Mouse (Mus musculus): ENCODE data around the gene Nrsn2. TPM values are rescaled to one million over a fixed set of nuclear protein-coding genes. Genes with fewer than 3 reads are reported as not detected.

Nrsn2 gene
- total and polyA plus RNA-seq, 2 experiments from 2014 or later, result 0.12 TPM; not detected in 1

DNA sequence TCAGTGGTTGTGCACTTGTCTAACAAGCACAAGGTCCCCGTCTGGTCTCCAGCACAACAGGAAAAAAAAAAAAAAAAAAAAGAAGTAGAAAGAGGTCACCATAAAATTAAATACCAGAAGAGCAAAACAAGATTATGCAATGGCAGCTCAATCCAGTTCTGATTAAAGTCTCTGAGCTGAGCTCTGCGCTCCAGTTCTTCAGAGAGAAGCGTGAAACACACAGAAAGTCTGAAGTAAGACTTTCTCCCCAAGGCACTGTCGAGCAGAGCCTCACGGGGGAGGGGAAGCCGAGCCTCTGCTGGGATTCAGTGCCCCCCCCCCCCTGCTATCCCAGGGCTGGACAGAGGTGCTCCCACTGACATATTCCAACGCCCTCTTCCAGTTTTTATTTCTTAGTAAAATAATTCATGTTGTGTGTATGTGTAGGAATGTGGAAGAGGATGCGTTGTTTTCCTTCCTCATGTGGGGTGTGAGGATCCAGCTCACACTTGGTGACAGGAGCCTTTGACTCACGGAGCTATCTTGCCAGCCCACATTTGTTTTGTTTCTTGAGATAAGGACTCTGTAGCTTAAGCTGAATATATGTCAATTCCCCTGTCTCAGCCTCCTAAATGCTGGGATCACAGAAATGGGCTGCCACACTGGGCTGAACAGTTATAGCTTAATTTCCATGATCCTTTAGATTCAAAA lies 29.5 kb downstream of the Nrsn2 start:
- WGBS, result 38% methylated on average over 9 of the region's 9 CpGs
- no peak overlapping the region for H3K27ac ChIP-seq (ENCODE audit: low read depth)

DNA sequence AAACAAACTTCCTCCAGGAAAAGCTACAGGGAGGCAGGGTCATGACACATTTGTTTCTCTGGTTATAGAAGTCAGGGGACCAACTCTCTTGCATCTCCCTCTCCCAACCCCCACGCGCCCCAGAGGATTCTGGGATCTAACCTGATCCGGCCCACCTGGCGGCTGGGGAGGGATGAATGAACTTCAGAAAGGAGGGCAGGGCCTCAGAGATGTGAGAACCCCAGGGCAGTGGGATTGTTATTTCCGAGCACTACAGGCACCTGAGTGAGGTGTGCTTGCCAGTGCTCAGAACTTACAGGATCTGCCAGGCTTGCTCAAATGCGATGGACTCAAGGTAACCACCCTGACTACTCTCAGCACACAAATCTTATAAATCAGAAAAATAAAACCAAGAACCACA lies 31.0 kb downstream of the Nrsn2 start:
- 73% methylated on average over 6 of the region's 6 CpGs for WGBS
- H3K4me2 ChIP-seq (ENCODE audit: low read depth, low read length), result no peak overlapping the region
- no peak overlapping the region for H3K4me3 ChIP-seq (ENCODE audit: low read depth, low read length)
- ATAC-seq (ENCODE audit: insufficient read depth, low read depth), result no peak
- H3K4me1 ChIP-seq (ENCODE audit: control insufficient read depth, insufficient read depth), result peaks cover 10% of the 10 kb centered on the region
- no peak for DNase-seq (ENCODE audit: low spot score)
- H3K9me3 ChIP-seq (replicated peaks; ENCODE audit: control insufficient read depth, low read length), result no peaks in the 10 kb centered on the region
- no peaks in the 10 kb centered on the region for H3K27me3 ChIP-seq (ENCODE audit: control insufficient read depth, insufficient read depth, low read length)
- TF ChIP-seq CTCF (IDR thresholded peaks at IDR 0.05; ENCODE audit: low read depth) (no peak), EP300 (IDR thresholded peaks at IDR 0.05; ENCODE audit: low read depth) (no peak)
- no peak overlapping the region for H3K9ac ChIP-seq (replicated peaks; ENCODE audit: low read depth, low read length)
- no peak overlapping the region for H3K27ac ChIP-seq (ENCODE audit: low read depth)
- H3K36me3 ChIP-seq (replicated peaks; ENCODE audit: control insufficient read depth, insufficient read depth, low read length), result no peaks in the 10 kb centered on the region

More for the DNA sequence above, 29.5 kb downstream of the Nrsn2 start:
- Histone ChIP-seq H3K9ac (replicated peaks; ENCODE audit: low read depth, low read length) (no peak overlapping the region), H3K36me3 (replicated peaks; ENCODE audit: control insufficient read depth, insufficient read depth, low read length) (no peaks in the 10 kb centered on the region), H3K4me1 (ENCODE audit: control insufficient read depth, insufficient read depth) (peaks cover 10% of the 10 kb centered on the region), H3K9me3 (replicated peaks; ENCODE audit: control insufficient read depth, low read length) (no peaks in the 10 kb centered on the region), H3K4me2 (ENCODE audit: low read depth, low read length) (no peak overlapping the region), H3K27me3 (ENCODE audit: control insufficient read depth, insufficient read depth, low read length) (no peaks in the 10 kb centered on the region), H3K4me3 (ENCODE audit: low read depth, low read length) (no peak overlapping the region)
- no peak for ATAC-seq (ENCODE audit: insufficient read depth, low read depth)
- no peak for DNase-seq (ENCODE audit: low spot score)
- no peak for TF ChIP-seq EP300 (IDR thresholded peaks at IDR 0.05; ENCODE audit: low read depth)
- no peak for TF ChIP-seq CTCF (IDR thresholded peaks at IDR 0.05; ENCODE audit: low read depth)

DNA sequence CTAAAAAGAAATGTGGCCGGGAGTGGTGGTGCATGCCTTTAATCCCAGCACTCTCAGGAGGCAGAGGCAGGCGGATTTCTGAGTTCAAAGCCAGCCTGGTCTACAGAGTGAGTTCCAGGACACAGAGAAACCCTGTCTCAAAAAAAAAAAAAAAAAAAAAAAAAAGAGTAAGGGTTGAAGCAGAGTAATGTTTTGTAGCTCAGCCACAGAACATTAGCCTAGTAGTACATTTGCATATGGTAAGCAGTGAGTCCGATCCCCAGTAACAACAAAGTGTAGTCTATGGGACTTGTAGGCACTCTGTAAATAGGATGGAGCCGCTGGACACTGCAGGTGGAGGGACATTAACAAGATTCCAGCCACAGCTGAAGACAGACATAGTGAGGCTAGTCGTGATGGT lies 31.5 kb downstream of the Nrsn2 start:
- no peak for DNase-seq (ENCODE audit: low spot score)
- no peak overlapping the region for H3K4me2 ChIP-seq (ENCODE audit: low read depth, low read length)
- no peaks in the 10 kb centered on the region for H3K9me3 ChIP-seq (replicated peaks; ENCODE audit: control insufficient read depth, low read length)
- no peak for TF ChIP-seq CTCF (IDR thresholded peaks at IDR 0.05; ENCODE audit: low read depth)
- H3K4me3 ChIP-seq (ENCODE audit: low read depth, low read length), result no peak overlapping the region
- peaks cover 5% of the 10 kb centered on the region for H3K4me1 ChIP-seq (ENCODE audit: control insufficient read depth, insufficient read depth)
- H3K27me3 ChIP-seq (ENCODE audit: control insufficient read depth, insufficient read depth, low read length), result no peaks in the 10 kb centered on the region
- ATAC-seq (ENCODE audit: insufficient read depth, low read depth), result no peak
- H3K27ac ChIP-seq (ENCODE audit: low read depth), result no peak overlapping the region
- 69% methylated on average over 5 of the region's 5 CpGs for WGBS
- H3K36me3 ChIP-seq (replicated peaks; ENCODE audit: control insufficient read depth, insufficient read depth, low read length), result no peaks in the 10 kb centered on the region
- no peak overlapping the region for H3K9ac ChIP-seq (replicated peaks; ENCODE audit: low read depth, low read length)

DNA sequence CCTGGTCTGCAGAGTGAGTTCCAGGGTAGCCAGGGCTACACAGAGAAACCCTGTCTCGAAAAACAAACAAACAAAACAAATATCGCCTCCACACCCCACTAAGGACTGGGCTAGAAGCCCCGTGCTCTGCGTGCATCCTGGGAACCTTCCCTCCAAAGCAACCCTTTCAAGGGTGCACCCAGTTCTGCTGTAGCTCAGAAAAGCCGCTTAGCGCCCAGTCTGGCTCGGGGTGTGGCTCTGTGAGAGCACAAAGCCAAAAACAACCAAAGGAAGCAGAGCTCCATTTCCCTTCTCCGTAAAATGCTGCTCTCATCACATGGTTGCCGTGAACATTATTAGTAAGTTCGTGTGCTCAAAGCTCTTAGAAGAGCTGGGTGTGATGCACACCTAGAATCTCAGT lies 32.1 kb downstream of the Nrsn2 start:
- ATAC-seq (ENCODE audit: insufficient read depth, low read depth), result 0 out of 2 replicates have a peak, but pooled peaks have one; percentile 15
- TF ChIP-seq EP300 (IDR thresholded peaks at IDR 0.05; ENCODE audit: low read depth) (no peak), CTCF (IDR thresholded peaks at IDR 0.05; ENCODE audit: low read depth) (no peak)
- 10% methylated on average over 10 of the region's 10 CpGs for WGBS
- H3K4me3 ChIP-seq (ENCODE audit: low read depth, low read length), result peak overlapping the region; percentile 68
- H3K36me3 ChIP-seq (replicated peaks; ENCODE audit: control insufficient read depth, insufficient read depth, low read length), result no peaks in the 10 kb centered on the region
- DNase-seq (ENCODE audit: low spot score), result no peak
- peak overlapping the region; percentile 98 for H3K4me2 ChIP-seq (ENCODE audit: low read depth, low read length)
- peak overlapping the region; percentile 57 for H3K27ac ChIP-seq (ENCODE audit: low read depth)
- H3K27me3 ChIP-seq (ENCODE audit: control insufficient read depth, insufficient read depth, low read length), result no peaks in the 10 kb centered on the region
- H3K9me3 ChIP-seq (replicated peaks; ENCODE audit: control insufficient read depth, low read length), result no peaks in the 10 kb centered on the region
- no peaks in the 10 kb centered on the region for H3K4me1 ChIP-seq (ENCODE audit: control insufficient read depth, insufficient read depth)
- H3K9ac ChIP-seq (replicated peaks; ENCODE audit: low read depth, low read length), result peak overlapping the region; percentile 71

DNA sequence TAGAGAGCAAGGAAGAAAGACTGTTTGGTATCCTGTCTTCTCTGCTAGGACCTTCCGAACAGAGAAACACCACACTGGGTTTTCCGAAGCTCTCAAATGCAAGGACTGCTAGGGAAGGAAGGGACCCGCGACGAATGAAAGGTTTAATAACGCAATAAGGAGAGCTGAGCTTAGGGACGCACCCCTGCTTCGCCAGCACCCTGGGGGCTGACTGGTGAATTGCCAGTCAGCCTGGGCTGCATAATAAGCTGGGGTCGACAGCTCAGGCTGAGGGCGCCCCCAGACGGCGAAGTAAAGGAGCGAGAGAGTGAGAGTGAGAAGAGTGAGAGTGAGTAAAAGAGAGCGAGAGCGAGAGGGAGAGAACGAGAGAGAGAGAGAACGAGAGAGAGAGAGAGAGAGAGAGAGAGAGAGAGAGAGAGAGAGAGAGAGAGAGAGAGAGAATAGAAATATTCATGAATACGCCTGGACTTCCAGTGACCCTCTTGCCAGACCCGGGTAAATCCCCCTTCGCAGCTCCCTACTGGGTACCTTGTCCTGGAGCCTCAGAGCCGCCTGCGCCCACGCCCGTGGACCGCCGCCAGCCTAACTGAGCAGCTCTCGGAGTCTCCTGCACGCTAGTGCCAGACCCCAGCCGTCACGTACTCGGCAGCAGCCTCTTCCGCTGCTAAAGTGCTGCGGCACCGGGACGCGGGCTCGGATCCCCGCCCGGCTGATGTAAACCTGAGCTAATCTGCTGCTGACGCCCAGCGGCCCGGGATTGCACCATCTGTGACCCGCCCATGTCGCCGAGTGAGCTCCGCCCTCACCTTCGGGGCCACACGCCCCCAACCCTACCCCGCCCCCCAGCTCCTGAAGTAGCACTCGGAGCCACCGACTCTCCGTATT lies 32.9 kb downstream of the Nrsn2 start, which contains the start of gene Trib3:
Gene Trib3 (minus strand): TSS at position 704 of the 885 bp plus-strand sequence.
- Histone ChIP-seq H3K9me3 (replicated peaks; ENCODE audit: control insufficient read depth, low read length) (no peaks in the 10 kb centered on the region), H3K9ac (replicated peaks; ENCODE audit: low read depth, low read length) (peak within 1 kb of the TSS; percentile 71), H3K4me3 (ENCODE audit: low read depth, low read length) (peak within 1 kb of the TSS; percentile 68), H3K4me1 (ENCODE audit: control insufficient read depth, insufficient read depth) (no peaks in the 10 kb centered on the region), H3K27ac (ENCODE audit: low read depth) (peak within 1 kb of the TSS; percentile 57), H3K36me3 (replicated peaks; ENCODE audit: control insufficient read depth, insufficient read depth, low read length) (no peaks in the 10 kb centered on the region), H3K4me2 (ENCODE audit: low read depth, low read length) (peak within 1 kb of the TSS; percentile 98), H3K27me3 (ENCODE audit: control insufficient read depth, insufficient read depth, low read length) (no peaks in the 10 kb centered on the region)
- peak; percentile 83 for DNase-seq (ENCODE audit: low spot score)
- peak; percentile 86 for ATAC-seq (ENCODE audit: insufficient read depth, low read depth)
- TF ChIP-seq CTCF (IDR thresholded peaks at IDR 0.05; ENCODE audit: low read depth) (peak; percentile 80), EP300 (IDR thresholded peaks at IDR 0.05; ENCODE audit: low read depth) (no peak)
- under 1% methylated on average over 52 of the region's 52 CpGs for WGBS
